8 mouse cellular contexts compared by ENCODE assay signal in the genomic region with DNA sequence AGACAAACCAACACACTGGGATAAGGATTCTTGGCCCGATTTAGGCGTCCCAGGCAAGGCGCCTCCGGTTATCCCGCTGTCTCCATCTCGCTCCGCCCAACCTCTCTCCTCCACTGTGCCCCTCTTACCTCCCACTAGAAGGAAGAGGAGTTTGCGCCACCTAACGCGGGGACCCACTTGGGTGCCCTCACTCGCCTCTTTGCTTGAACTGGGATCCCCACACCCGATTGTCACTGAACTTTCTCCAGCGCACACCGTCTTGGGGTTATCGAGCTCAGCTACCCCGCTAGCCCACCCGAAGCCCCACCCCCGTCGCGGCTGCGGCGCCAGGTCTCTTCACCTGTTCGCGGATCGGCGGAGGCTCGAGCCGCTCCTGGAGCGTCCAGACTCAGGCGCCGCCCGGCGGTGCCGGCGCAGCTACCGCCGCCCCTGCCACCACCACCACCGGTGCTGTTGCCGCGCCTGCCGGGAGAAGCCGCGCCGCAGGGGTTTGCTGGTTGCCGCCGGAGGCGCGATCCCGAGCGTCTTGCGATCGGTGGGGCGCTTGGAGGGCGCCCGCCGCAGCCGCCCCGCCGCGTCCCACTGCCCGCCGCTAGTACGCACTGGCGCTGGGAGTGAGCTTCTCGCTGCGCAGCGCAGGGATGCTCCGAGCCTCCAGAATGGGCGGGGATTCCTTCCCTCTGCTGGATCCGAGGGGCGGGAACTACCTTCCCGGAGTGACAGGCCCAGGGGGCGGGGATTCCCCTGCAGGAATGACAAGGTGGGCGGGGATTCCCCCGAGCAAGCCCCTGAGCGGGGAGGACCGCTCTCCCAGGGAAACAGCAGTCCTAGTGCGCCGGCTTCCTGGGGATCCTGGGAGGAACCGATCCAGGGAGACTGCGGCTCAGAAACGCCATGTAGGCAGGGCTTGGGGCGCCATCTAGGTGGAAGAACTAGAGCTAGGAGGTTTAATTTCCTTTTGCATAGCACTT. TPM values are rescaled to one million over a fixed set of nuclear protein-coding genes. Genes with fewer than 3 reads are reported as not detected.
DNase-seq lines count a peak whose midpoint lies in the region; ATAC-seq and TF ChIP-seq lines count a peak whose summit lies in the region.

A gene (minus strand): TSS at position 648 of the 971 bp plus-strand sequence.

- TF ChIP-seq EP300 in heart, adult 2 months (IDR thresholded peaks at IDR 0.05; ENCODE audit: insufficient read depth, low read depth, low read length): 0 out of 2 replicates have a peak, but pooled peaks have one; percentile 34

- peak; percentile 61 for TF ChIP-seq CTCF in heart, adult 2 months (IDR thresholded peaks at IDR 0.05)

- peaks cover 11% of the 10 kb centered on the region for H3K27me3 ChIP-seq in embryonic facial prominence, embryonic 15.5 days
- no peaks in the 10 kb centered on the region for H3K27me3 ChIP-seq in heart, adult 2 months (ENCODE audit: control insufficient read depth, insufficient read depth, low read length)
- H3K27me3 ChIP-seq in midbrain, embryonic 11.5 days (ENCODE audit: control insufficient read depth, insufficient read depth, low read length): peaks cover 7% of the 10 kb centered on the region

- peak within 1 kb of the TSS; percentile 44 for H3K9ac ChIP-seq in embryonic facial prominence, embryonic 15.5 days
- H3K9ac ChIP-seq in heart, adult 2 months (ENCODE audit: low read depth, low read length): peak within 1 kb of the TSS; percentile 55
- H3K9ac ChIP-seq in midbrain, embryonic 11.5 days (ENCODE audit: low read length): peak within 1 kb of the TSS; percentile 64

- DNase-seq in brain, adult 2 months (ENCODE audit: low read depth, low spot score): peak; percentile 98
- peak; percentile 94 to 95 for DNase-seq in heart, adult 2 months
- DNase-seq in kidney, adult 18-20 months: peak; percentile 91
- DNase-seq in left cerebral cortex, postnatal 4 days: peak; percentile 91
- peak; percentile 98 for DNase-seq in midbrain, embryonic 11.5 days (ENCODE audit: low spot score, missing footprints)
- peak; percentile 12 to 18 for DNase-seq in spleen, adult 18-20 months

- no peaks in the 10 kb centered on the region; the same call in 1 of the 2 replicates for H3K79me2 ChIP-seq in heart, adult 2 months (replicated peaks; ENCODE audit: control insufficient read depth, insufficient read depth, low read length)

- peak within 1 kb of the TSS; percentile 85 for H3K4me2 ChIP-seq in embryonic facial prominence, embryonic 15.5 days (replicated peaks)
- H3K4me2 ChIP-seq in midbrain, embryonic 11.5 days: peak within 1 kb of the TSS; percentile 88

- no peaks in the 10 kb centered on the region for H3K36me3 ChIP-seq in embryonic facial prominence, embryonic 15.5 days
- no peaks in the 10 kb centered on the region for H3K36me3 ChIP-seq in heart, adult 2 months (ENCODE audit: control insufficient read depth, insufficient read depth, low read length)
- H3K36me3 ChIP-seq in midbrain, embryonic 11.5 days (ENCODE audit: control insufficient read depth, insufficient read depth, low read length): no peaks in the 10 kb centered on the region

- under 1% methylated on average over 81 of the region's 83 CpGs for WGBS in embryonic facial prominence, embryonic 15.5 days
- under 1% methylated on average over 83 of the region's 83 CpGs for WGBS in heart, adult 2 months
- under 1% methylated on average over 82 of the region's 83 CpGs for WGBS in midbrain, embryonic 11.5 days

- TF ChIP-seq POLR2A in heart, adult 2 months (IDR thresholded peaks at IDR 0.05; ENCODE audit: insufficient read depth, low read depth, low read length): peak; percentile 73; the same call in 1 of the 2 replicates

- H3K4me3 ChIP-seq in embryonic facial prominence, embryonic 15.5 days (replicated peaks): peak within 1 kb of the TSS; percentile 67
- peak within 1 kb of the TSS; percentile 66 for H3K4me3 ChIP-seq in heart, adult 2 months
- peak within 1 kb of the TSS; percentile 66 for H3K4me3 ChIP-seq in midbrain, embryonic 11.5 days (ENCODE audit: low read depth, low read length)

- intact Hi-C loops in heart, adult 2 months (cut with DNase I): loop anchor here (2.0 to 5.0 kb wide), 3 partner anchors 37 to 367 kb away; no protein-coding TSS in a partner anchor
- intact Hi-C loops in left cerebral cortex, postnatal 4 days (cut with DNase I): loop anchor here (2.0 kb wide), 1 partner anchor 153 kb away; no protein-coding TSS in a partner anchor

- peak within 1 kb of the TSS; percentile 73; the same call in 1 of the 2 replicates for H3K27ac ChIP-seq in embryonic facial prominence, embryonic 15.5 days (replicated peaks)
- H3K27ac ChIP-seq in heart, adult 2 months: peak within 1 kb of the TSS; percentile 71
- H3K27ac ChIP-seq in midbrain, embryonic 11.5 days (ENCODE audit: low read depth, low read length): no peak within 1 kb of the TSS

- peak; percentile 98 for ATAC-seq in embryonic facial prominence, embryonic 15.5 days (ENCODE audit: insufficient number of reproducible peaks, low FRiP score, low TSS enrichment, low read depth)
- ATAC-seq in midbrain, embryonic 11.5 days (ENCODE audit: low FRiP score): peak; percentile 98
- no peak for ATAC-seq in activated CD4-positive, CD25-positive, alpha-beta regulatory T cell, adult 4 months

- peaks cover 20% of the 10 kb centered on the region for H3K4me1 ChIP-seq in embryonic facial prominence, embryonic 15.5 days
- H3K4me1 ChIP-seq in heart, adult 2 months (ENCODE audit: control insufficient read depth, insufficient read depth, low read length): no peaks in the 10 kb centered on the region
- peaks cover 12% of the 10 kb centered on the region for H3K4me1 ChIP-seq in midbrain, embryonic 11.5 days (ENCODE audit: control insufficient read depth, insufficient read depth, low read length)

- no peaks in the 10 kb centered on the region for H3K9me3 ChIP-seq in embryonic facial prominence, embryonic 15.5 days (replicated peaks)
- H3K9me3 ChIP-seq in midbrain, embryonic 11.5 days (ENCODE audit: control insufficient read depth, low read length): no peaks in the 10 kb centered on the region

RNA-seq across cellular contexts. Expression of the gene that starts here (rescaled TPM):
- polyA plus RNA-seq in embryonic facial prominence, embryonic 15.5 days (2015; fragmentation: Nextera tagmentation; extraction: Ambion mirVana): 39.4 and 43.7 TPM in 2 replicates
- 10 to 100 TPM; 78.9 to 83.9 TPM for total RNA-seq in heart, adult 2 months (2021)
- 15.0 and 25.0 TPM in 2 replicates for polyA plus RNA-seq in heart, adult 2 months (2012; rRNA removed)
- 100 to 1,000 TPM in 1 of 2 experiments, 10 to 100 TPM in 1; 87.8 to 107 TPM for total RNA-seq in left cerebral cortex, postnatal 4 days (2021)
- polyA plus RNA-seq in midbrain, embryonic 11.5 days (2014; fragmentation: Nextera tagmentation; extraction: Ambion mirVana): 5.2 and 6.5 TPM in 2 replicates
- polyA plus RNA-seq in activated CD4-positive, CD25-positive, alpha-beta regulatory T cell, adult 4 months (2017; shearing (Covaris generic)): under 1 TPM; 0.17 to 0.26 TPM

Comparison
In these comparisons a context has a peak if more than half of its experiments do, and no peak if none do; other contexts are left out.
1. DNase-seq: peak in every context shown above with its lines; median percentile 98 in brain, adult 2 months; 98 in midbrain, embryonic 11.5 days; 94 in heart, adult 2 months; 91 in kidney, adult 18-20 months; 91 in left cerebral cortex, postnatal 4 days; 15 in spleen, adult 18-20 months.